Mouse (Mus musculus) thymus, adult 2 months (tissue): Measurements from ENCODE around the gene Glo1.

Experiments used
- CTCF ChIP-seq: fragments of 200-500 bp; IDR thresholded peaks from 2 replicates; pipeline ENCODE4 v1.5.1; 2012; ENCODE audit warnings: mild to moderate bottlenecking, control low read depth, low read length, moderate library complexity, borderline replicate concordance; ENCODE audit not compliant: control insufficient read depth, poor library complexity, insufficient read depth; ENCODE audit errors: extremely low read depth
- POLR2A ChIP-seq: fragments of 200-500 bp; IDR thresholded peaks from 2 replicates; pipeline ENCODE4 v1.6.1; 2012; ENCODE audit warnings: mild to moderate bottlenecking, low read length, control low read depth, moderate library complexity; ENCODE audit not compliant: control insufficient read depth, poor library complexity, insufficient read depth; ENCODE audit errors: extremely low read depth

GRCm38 (mm10) chr17:30559536-30559935 is 67.1 kb downstream of the Glo1 start:
- TF ChIP-seq POLR2A: no peak
- peak; percentile 76; the same call in 1 of the 2 replicates for TF ChIP-seq CTCF
